Mouse (Mus musculus): Measurements from ENCODE around the gene Xylt1.

Gene Xylt1

GRCm38 (mm10) chr7:117697681-117698080 is 316.9 kb downstream of the Xylt1 start:
- no peak for DNase-seq (ENCODE audit: low read depth, low spot score)

DNA sequence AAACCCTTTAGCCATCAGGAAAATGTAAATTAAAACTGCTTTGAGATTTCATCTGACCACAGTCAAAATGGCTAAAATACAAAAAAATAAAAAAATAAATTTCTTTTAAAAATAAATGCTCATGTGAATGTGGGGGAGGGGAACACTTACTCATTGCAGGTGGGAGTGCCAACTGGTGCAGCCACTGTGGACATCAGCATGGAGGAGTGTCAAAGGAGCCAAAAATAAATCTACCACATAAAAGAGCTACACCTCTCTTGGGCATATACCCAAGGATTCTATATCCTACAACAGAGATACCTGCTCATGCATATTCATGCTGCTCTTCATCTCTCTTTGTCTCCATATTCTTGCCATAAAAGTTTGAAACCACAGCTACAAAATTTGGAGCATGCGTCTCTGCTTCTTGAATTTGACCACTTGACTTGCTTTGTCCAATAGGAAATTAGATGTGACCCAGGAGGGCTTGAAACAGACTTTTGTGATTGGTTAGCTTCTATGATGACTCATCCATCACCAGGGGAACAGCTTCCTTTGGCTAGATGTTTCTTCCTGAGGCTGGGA is 317.9 kb downstream of the Xylt1 start:
- DNase-seq (ENCODE audit: low read depth, low spot score): no peak

DNA sequence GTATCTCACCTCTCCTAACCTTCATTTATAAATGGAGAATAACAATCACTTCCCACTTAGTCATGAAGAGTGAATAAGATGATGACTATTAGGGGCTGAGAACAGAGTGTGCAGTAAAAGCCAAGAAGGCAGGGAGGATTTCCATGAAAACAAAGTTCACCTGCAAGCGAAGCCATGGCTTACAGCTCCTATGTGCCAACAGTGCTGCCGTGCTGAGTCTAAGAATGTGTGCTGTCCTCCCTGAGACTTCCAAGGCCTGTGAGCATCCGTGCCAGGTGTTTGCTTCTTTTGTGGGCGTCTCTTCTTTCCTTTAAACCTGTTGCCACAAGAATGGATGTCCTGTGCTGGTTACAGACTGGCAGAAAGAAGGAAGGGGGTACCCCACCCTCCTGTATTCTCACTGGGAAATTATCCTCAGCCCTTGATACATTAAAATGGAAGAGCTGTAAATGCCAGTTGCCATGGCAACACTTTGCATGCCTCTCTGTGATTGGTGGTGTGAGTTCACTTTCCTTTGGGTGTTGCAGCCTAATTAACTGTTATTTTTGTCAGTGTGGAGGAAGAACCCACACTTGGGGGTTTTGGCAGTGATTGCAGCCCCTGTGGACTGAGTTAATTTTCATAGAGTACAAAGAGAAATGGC is 318.7 kb downstream of the Xylt1 start:
- DNase-seq (ENCODE audit: low read depth, low spot score): no peak

- DNase-seq (ENCODE audit: low read depth, low spot score): no peak
These were observed 319.3 kb downstream of the Xylt1 start for GRCm38 (mm10) chr7:117700066-117700465.

DNA sequence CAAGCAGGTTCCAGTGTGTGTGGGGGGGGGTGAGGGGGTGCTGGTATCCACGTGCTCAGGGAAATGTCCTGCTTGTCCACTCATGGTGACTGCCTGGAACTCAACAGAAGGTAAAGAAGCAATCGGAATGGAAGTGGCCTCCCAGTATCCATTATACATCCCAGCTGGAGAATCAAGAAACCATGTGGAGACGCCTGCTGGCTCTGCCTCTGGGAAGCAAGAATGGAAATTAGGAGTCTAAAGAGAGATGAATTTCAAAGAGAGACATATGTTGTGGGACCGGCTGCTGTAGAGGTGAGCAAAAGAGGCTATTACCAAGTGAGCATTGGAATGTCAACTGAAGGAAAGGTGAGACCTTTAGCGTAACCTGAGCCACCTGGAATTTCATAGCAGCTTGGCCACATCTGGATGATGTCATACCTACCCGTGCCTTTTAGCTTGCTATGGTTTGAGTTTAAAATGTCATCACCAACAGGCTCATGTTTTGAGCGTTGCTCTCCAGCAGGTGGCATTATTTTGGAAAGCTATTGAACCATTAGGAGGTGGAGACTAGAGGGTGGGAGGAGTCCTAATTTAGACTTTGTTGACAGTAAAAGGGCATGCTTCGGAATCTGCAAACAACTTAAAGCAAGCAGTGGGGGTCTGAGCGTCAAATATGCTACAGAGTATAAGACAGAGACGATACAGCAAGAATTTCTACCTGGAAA is 329.3 kb downstream of the Xylt1 start:
- DNase-seq (ENCODE audit: low read depth, low spot score): no peak

DNA sequence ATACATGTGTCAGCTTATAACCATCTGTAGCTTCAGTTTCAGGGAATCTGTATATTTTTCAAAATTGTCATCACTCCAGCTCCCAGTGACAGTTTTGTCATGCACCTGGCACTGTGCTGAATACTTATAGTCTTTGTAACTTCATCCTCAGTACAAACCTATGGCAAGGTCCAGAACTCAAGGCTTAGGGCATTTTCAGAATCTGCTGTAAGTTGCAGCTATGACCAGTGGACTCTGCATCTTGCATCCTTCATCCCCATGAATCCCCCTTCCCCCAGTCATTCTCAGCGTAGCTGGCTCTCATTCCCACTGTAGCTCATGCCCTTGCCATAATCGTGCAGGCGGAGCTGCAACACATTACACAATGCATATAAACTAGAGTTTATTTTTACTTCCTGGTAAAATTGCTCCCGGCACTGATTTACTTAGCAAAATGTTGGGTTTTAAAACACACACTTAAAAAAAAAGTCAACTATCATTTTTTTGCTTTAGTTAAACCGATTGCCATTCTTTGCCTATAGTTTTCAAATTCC is 336.2 kb downstream of the Xylt1 start:
- DNase-seq (ENCODE audit: low read depth, low spot score): no peak

GRCm38 (mm10) chr7:117720426-117720825 is 339.6 kb downstream of the Xylt1 start:
- no peak for DNase-seq (ENCODE audit: low read depth, low spot score)

Measured in WW6 (cell line).